Mouse (Mus musculus) CH12.LX (cell line): ENCODE results near the gene Krt10. TPM values are rescaled to one million over a fixed set of nuclear protein-coding genes. Genes with fewer than 3 reads are reported as not detected.

Experiments used
- DNase-seq: peaks from one replicate; pipeline ENCODE4 v3.0.0-alpha.2; 2013; ENCODE audit errors: extremely low read depth
- H3K27ac ChIP-seq: 2 replicates; pipeline ENCODE4 v1.5.1; 2012; ENCODE audit warnings: low read depth, mild to moderate bottlenecking, control low read depth, moderate library complexity; ENCODE audit not compliant: insufficient read depth
- H3K27me3 ChIP-seq: replicated peaks from 2 replicates; pipeline ENCODE3; 2012; ENCODE audit warnings: inconsistent platforms
- H3K36me3 ChIP-seq, 2 experiments: replicated peaks in 1 of 2; 2 replicates each; pipeline versions ENCODE3 to v1.6.1; 2012; ENCODE audit warnings: inconsistent platforms in 1 of 2, low read length in 1 of 2, mild to moderate bottlenecking in 1 of 2, mixed read lengths in 1 of 2, moderate library complexity in 1 of 2; ENCODE audit not compliant: control insufficient read depth in 1 of 2, insufficient read depth in 1 of 2
- H3K4me1 ChIP-seq, 2 experiments: 2 replicates each; pipeline ENCODE4 v1.6.1; 2012; ENCODE audit warnings: inconsistent platforms in 1 of 2, moderate library complexity in 1 of 2; ENCODE audit not compliant: insufficient read depth in 2 of 2, control insufficient read depth in 1 of 2
- H3K4me2 ChIP-seq: 2 replicates; pipeline ENCODE4 v1.6.1; 2012; ENCODE audit warnings: low read depth, mild to moderate bottlenecking, control low read depth; ENCODE audit not compliant: poor library complexity, insufficient read depth, severe bottlenecking
- H3K4me3 ChIP-seq, 3 experiments: fragments of 150-350 bp in 1 of 3; sonication (generic) in 1 of 3; replicated peaks in 1 of 3; 2 replicates each; pipeline versions ENCODE3 to v1.5.1; 2011 to 2012; ENCODE audit warnings: low read depth in 2 of 3, low read length in 2 of 3, mild to moderate bottlenecking in 2 of 3, moderate library complexity in 2 of 3, control low read depth in 1 of 3, improper control_type of control experiment in 1 of 3, inconsistent platforms in 1 of 3, mixed read lengths in 1 of 3; ENCODE audit not compliant: poor library complexity in 1 of 3
- H3K79me2 ChIP-seq: replicated peaks from 2 replicates; pipeline ENCODE4 v1.6.1; 2012; ENCODE audit warnings: mild to moderate bottlenecking, moderate library complexity; ENCODE audit not compliant: control insufficient read depth, poor library complexity, insufficient read depth, severe bottlenecking; ENCODE audit errors: extremely low read depth
- H3K9ac ChIP-seq: 2 replicates; pipeline ENCODE4 v1.6.1; 2012; ENCODE audit warnings: low read depth, mild to moderate bottlenecking, control low read depth, moderate library complexity; ENCODE audit not compliant: insufficient read depth
- H3K9me3 ChIP-seq: replicated peaks from 2 replicates; pipeline ENCODE3; 2012; ENCODE audit warnings: low read length, inconsistent platforms, mixed read lengths
- CHD1 ChIP-seq: IDR thresholded peaks from 2 replicates; pipeline ENCODE4 v1.6.1; 2012; ENCODE audit warnings: low read depth, low read length, improper control_type of control experiment, inconsistent platforms
- ELF1 ChIP-seq: IDR thresholded peaks from 2 replicates; pipeline ENCODE4 v1.6.1; 2014; ENCODE audit warnings: low read depth, mild to moderate bottlenecking, inconsistent platforms, low read length, improper control_type of control experiment
- HCFC1 ChIP-seq: IDR thresholded peaks from 2 replicates; pipeline ENCODE4 v1.6.1; 2012; ENCODE audit warnings: low read depth, mild to moderate bottlenecking, inconsistent platforms, low read length, improper control_type of control experiment
- JUND ChIP-seq: conservative IDR thresholded peaks from 2 replicates; pipeline ENCODE4 v1.6.1; 2011; ENCODE audit warnings: low read depth, low read length, improper control_type of control experiment
- KAT2A ChIP-seq: IDR thresholded peaks from 2 replicates; pipeline ENCODE4 v1.6.1; 2012; ENCODE audit warnings: low read length, improper control_type of control experiment, inconsistent platforms; ENCODE audit not compliant: insufficient replicate concordance
- MAFK ChIP-seq: IDR thresholded peaks from 2 replicates; pipeline ENCODE4 v1.6.1; 2011; ENCODE audit warnings: low read length, improper control_type of control experiment; ENCODE audit not compliant: insufficient replicate concordance
- MYC ChIP-seq: IDR thresholded peaks from 2 replicates; pipeline ENCODE4 v1.6.1; 2011; ENCODE audit warnings: low read depth, mild to moderate bottlenecking, improper control_type of control experiment, low read length
- NRF1 ChIP-seq: IDR thresholded peaks from 2 replicates; pipeline ENCODE4 v1.6.1; 2014; ENCODE audit warnings: low read depth, mild to moderate bottlenecking, inconsistent platforms, low read length, improper control_type of control experiment, moderate library complexity
- POLR2A ChIP-seq: IDR thresholded peaks from 2 replicates; pipeline ENCODE4 v1.6.1; 2011; ENCODE audit warnings: low read depth, mild to moderate bottlenecking, improper control_type of control experiment, low read length
- POLR2AphosphoS2 ChIP-seq: IDR thresholded peaks from 2 replicates; pipeline ENCODE4 v1.6.1; 2011; ENCODE audit warnings: low read depth, low read length, improper control_type of control experiment
- RAD21 ChIP-seq: IDR thresholded peaks from 2 replicates; pipeline ENCODE4 v1.6.1; 2011; ENCODE audit warnings: low read depth, mild to moderate bottlenecking, low read length, improper control_type of control experiment, moderate library complexity
- SMC3 ChIP-seq: IDR thresholded peaks from 2 replicates; pipeline ENCODE4 v1.6.1; 2011; ENCODE audit warnings: low read depth, low read length, improper control_type of control experiment
- TBP ChIP-seq: conservative IDR thresholded peaks from 2 replicates; pipeline ENCODE4 v1.6.1; 2011; ENCODE audit warnings: low read depth, low read length, improper control_type of control experiment
- TCF12 ChIP-seq: IDR thresholded peaks from 2 replicates; pipeline ENCODE4 v1.6.1; 2014; ENCODE audit warnings: low read depth, mild to moderate bottlenecking, inconsistent platforms, low read length, improper control_type of control experiment
- UBTF ChIP-seq: IDR thresholded peaks from 2 replicates; pipeline ENCODE4 v1.6.1; 2012; ENCODE audit warnings: low read depth, mild to moderate bottlenecking, inconsistent platforms, low read length, improper control_type of control experiment, moderate library complexity
- USF2 ChIP-seq: conservative IDR thresholded peaks from 2 replicates; pipeline ENCODE4 v1.6.1; 2011; ENCODE audit warnings: low read depth, low read length, improper control_type of control experiment
- ZNF384 ChIP-seq: IDR thresholded peaks from 2 replicates; pipeline ENCODE4 v1.6.1; 2012; ENCODE audit warnings: low read depth, low read length, improper control_type of control experiment, inconsistent platforms
- dilution Hi-C: fragments of 300-500 bp; cut with MboI; formaldehyde crosslinking; loops from 2 replicates; pipeline ENCODE4 v1.14.3; 2020; ENCODE audit warnings: low sequenced_read_pairs; ENCODE audit not compliant: extremely low pct_unique_long_range_greater_than_20kb, extremely low pct_ligation_motif_present
- in situ Hi-C: fragments of 300-500 bp; cut with MboI; formaldehyde crosslinking; loops from 3 replicates; pipeline ENCODE4 v1.14.3; 2019; ENCODE audit warnings: low sequenced_read_pairs, low pct_ligation_motif_present, low pct_unique_long_range_greater_than_20kb, mixed read lengths
- polyA plus RNA-seq: library from polyadenylated mRNA; unstranded; fragments of >175 nt; gene quantifications from 2 replicates; pipeline ENCODE4 v1.2.1, GENCODE M21; 2012; ENCODE audit warnings: low read depth; ENCODE audit not compliant: insufficient read length
- total RNA-seq, 2 experiments: library from RNA; depleted of rRNA; stranded (reverse); fragments of 300-350 nt in 1 of 2; fragments of >200 nt in 1 of 2; gene quantifications; 2 replicates each; pipeline ENCODE4 v1.2.3; 2012 to 2014

The Krt10 gene
- total and polyA plus RNA-seq, 3 experiments, result 3.0 to 12.2 (median 9.0) TPM

GRCm38 (mm10) chr11:99339299-99339847 is 49.8 kb downstream of the Krt10 start:
- dilution Hi-C loops (no loop called here), in situ Hi-C loops (no loop called here)
- no peaks in the 10 kb centered on the region for H3K36me3 ChIP-seq
- no peak overlapping the region for H3K27ac ChIP-seq
- H3K9ac ChIP-seq, result no peak overlapping the region
- no peaks in the 10 kb centered on the region for H3K4me1 ChIP-seq
- H3K27me3 ChIP-seq, result peaks cover 75% of the 10 kb centered on the region
- H3K9me3 ChIP-seq, result no peaks in the 10 kb centered on the region
- H3K79me2 ChIP-seq, result no peaks in the 10 kb centered on the region
- DNase-seq, result no peak
- no peak overlapping the region for H3K4me3 ChIP-seq
- no peak overlapping the region for H3K4me2 ChIP-seq
- no peak for TF ChIP-seq RAD21
- no peak for TF ChIP-seq UBTF
- TF ChIP-seq USF2, result no peak
- no peak for TF ChIP-seq POLR2AphosphoS2
- no peak for TF ChIP-seq NRF1
- TF ChIP-seq MYC, result no peak
- TF ChIP-seq ZNF384, result no peak
- TF ChIP-seq MAFK, result no peak
- TF ChIP-seq TCF12, result no peak
- TF ChIP-seq, all 38 proteins: peak for 0

DNA sequence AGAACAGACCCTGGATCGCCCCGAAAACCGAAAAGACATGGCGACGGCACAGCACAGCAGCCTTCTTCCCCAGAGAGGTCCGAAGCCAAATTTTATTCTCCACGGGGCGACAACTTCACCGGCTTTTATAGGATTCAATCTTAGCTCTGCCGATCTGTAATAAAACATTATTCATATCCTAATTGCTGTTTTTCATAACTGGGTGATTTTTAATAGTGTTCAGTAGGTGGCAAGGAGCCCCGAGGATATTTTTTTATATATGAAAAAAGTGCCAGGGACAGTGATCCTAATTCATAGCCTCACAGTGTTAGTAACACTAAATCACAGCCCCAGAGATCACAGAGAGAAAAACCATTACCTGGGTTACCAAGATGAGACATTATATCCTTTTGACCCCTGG is 51.3 kb downstream of the Krt10 start, which contains the start of gene Krt26:
Gene Krt26, minus strand, starts transcription at position 101 of the 400 bp plus-strand sequence.
- dilution Hi-C loops, result no loop called here

More for the DNA sequence above, 51.3 kb downstream of the Krt10 start, which contains the start of gene Krt26:
- Histone ChIP-seq H3K27ac (no peak within 1 kb of the TSS), H3K27me3 (peaks cover 70% of the 10 kb centered on the region), H3K9ac (no peak within 1 kb of the TSS), H3K4me2 (no peak within 1 kb of the TSS), H3K9me3 (no peaks in the 10 kb centered on the region), H3K4me3 (no peak within 1 kb of the TSS), H3K79me2 (no peaks in the 10 kb centered on the region), H3K4me1 (no peaks in the 10 kb centered on the region), H3K36me3 (no peaks in the 10 kb centered on the region)
- in situ Hi-C loops, result no loop called here
- TF ChIP-seq MYC (no peak), TBP (no peak), TCF12 (no peak), USF2 (no peak), POLR2A (no peak), HCFC1 (no peak), KAT2A (no peak), ELF1 (no peak), JUND (no peak), CHD1 (no peak), POLR2AphosphoS2 (no peak), SMC3 (no peak)
- DNase-seq, result no peak

Other genes starting within 250 kb of the Krt10 start
Only the 20 nearest of the 27 such genes appear.
- 246 and 257 TPM in 2 replicates for gene Smarce1, start 158.3 kb downstream of the Krt10 start, total RNA-seq (2012; rRNA removed)
- 149 and 184 TPM in 2 replicates for gene Smarce1, start 158.3 kb downstream of the Krt10 start, total RNA-seq (2014; rRNA removed)
- gene Smarce1, start 158.3 kb downstream of the Krt10 start, polyA plus RNA-seq, result 464 and 617 TPM in 2 replicates
- gene Krt222, start 145.3 kb downstream of the Krt10 start, total RNA-seq (2012; rRNA removed), result 15.4 and 22.0 TPM in 2 replicates
- gene Krt222, start 145.3 kb downstream of the Krt10 start, total RNA-seq (2014; rRNA removed), result 22.9 TPM in 2 replicates
- gene Krt222, start 145.3 kb downstream of the Krt10 start, polyA plus RNA-seq, result 24.4 and 29.3 TPM in 2 replicates
- not detected in 2 replicates for gene Krt24, start 104.1 kb downstream of the Krt10 start, total RNA-seq (2012; rRNA removed)
- not detected in 2 replicates for gene Krt24, start 104.1 kb downstream of the Krt10 start, total RNA-seq (2014; rRNA removed)
- gene Krt24, start 104.1 kb downstream of the Krt10 start, polyA plus RNA-seq, result not detected in 2 replicates
- gene Krt25, start 66.4 kb downstream of the Krt10 start, total RNA-seq (2012; rRNA removed), result 0.42 and 1.0 TPM in 2 replicates
- gene Krt25, start 66.4 kb downstream of the Krt10 start, total RNA-seq (2014; rRNA removed), result 0.17 and 0.36 TPM in 2 replicates
- gene Krt25, start 66.4 kb downstream of the Krt10 start, polyA plus RNA-seq, result 0.69 and 0.75 TPM in 2 replicates
- not detected in 2 replicates for gene Krt26, start 51.4 kb downstream of the Krt10 start, total RNA-seq (2012; rRNA removed)
- gene Krt26, start 51.4 kb downstream of the Krt10 start, total RNA-seq (2014; rRNA removed), result not detected in 2 replicates
- not detected in 2 replicates for gene Krt26, start 51.4 kb downstream of the Krt10 start, polyA plus RNA-seq
- gene Krt27, start 38.3 kb downstream of the Krt10 start, total RNA-seq (2012; rRNA removed), result not detected in 2 replicates
- not detected in 2 replicates for gene Krt27, start 38.3 kb downstream of the Krt10 start, total RNA-seq (2014; rRNA removed)
- not detected in 2 replicates for gene Krt27, start 38.3 kb downstream of the Krt10 start, polyA plus RNA-seq
- gene Krt28, start 14.5 kb downstream of the Krt10 start, total RNA-seq (2012; rRNA removed), result 0.13 TPM in 1 of 2 replicates, not detected in the other
- gene Krt28, start 14.5 kb downstream of the Krt10 start, total RNA-seq (2014; rRNA removed), result not detected in 2 replicates
- 0.14 and 0.27 TPM in 2 replicates for gene Krt28, start 14.5 kb downstream of the Krt10 start, polyA plus RNA-seq
- gene Krt12, start 32.9 kb upstream of the Krt10 start, total RNA-seq (2012; rRNA removed), result not detected in 2 replicates
- not detected in 2 replicates for gene Krt12, start 32.9 kb upstream of the Krt10 start, total RNA-seq (2014; rRNA removed)
- gene Krt12, start 32.9 kb upstream of the Krt10 start, polyA plus RNA-seq, result not detected in 2 replicates
- not detected in 2 replicates for gene Krt20, start 48.8 kb upstream of the Krt10 start, total RNA-seq (2012; rRNA removed)
- not detected in 2 replicates for gene Krt20, start 48.8 kb upstream of the Krt10 start, total RNA-seq (2014; rRNA removed)
- gene Krt20, start 48.8 kb upstream of the Krt10 start, polyA plus RNA-seq, result not detected in 2 replicates
- not detected in 2 replicates for gene Krt23, start 103.8 kb upstream of the Krt10 start, total RNA-seq (2012; rRNA removed)
- gene Krt23, start 103.8 kb upstream of the Krt10 start, total RNA-seq (2014; rRNA removed), result not detected in 2 replicates
- gene Krt23, start 103.8 kb upstream of the Krt10 start, polyA plus RNA-seq, result not detected in 2 replicates
- not detected in 2 replicates for gene Krt39, start 132.0 kb upstream of the Krt10 start, total RNA-seq (2012; rRNA removed)
- gene Krt39, start 132.0 kb upstream of the Krt10 start, total RNA-seq (2014; rRNA removed), result not detected in 2 replicates
- gene Krt39, start 132.0 kb upstream of the Krt10 start, polyA plus RNA-seq, result not detected in 2 replicates
- not detected in 2 replicates for gene Krt40, start 153.8 kb upstream of the Krt10 start, total RNA-seq (2012; rRNA removed)
- not detected in 2 replicates for gene Krt40, start 153.8 kb upstream of the Krt10 start, total RNA-seq (2014; rRNA removed)
- not detected in 2 replicates for gene Krt40, start 153.8 kb upstream of the Krt10 start, polyA plus RNA-seq
- gene Krtap3-3, start 161.5 kb upstream of the Krt10 start, total RNA-seq (2012; rRNA removed), result not detected in 2 replicates
- not detected in 2 replicates for gene Krtap3-3, start 161.5 kb upstream of the Krt10 start, total RNA-seq (2014; rRNA removed)
- not detected in 2 replicates for gene Krtap3-3, start 161.5 kb upstream of the Krt10 start, polyA plus RNA-seq
- not detected in 2 replicates for gene Krtap3-2, start 167.5 kb upstream of the Krt10 start, total RNA-seq (2012; rRNA removed)
- gene Krtap3-2, start 167.5 kb upstream of the Krt10 start, total RNA-seq (2014; rRNA removed), result not detected in 2 replicates
- gene Krtap3-2, start 167.5 kb upstream of the Krt10 start, polyA plus RNA-seq, result not detected in 2 replicates
- not detected in 2 replicates for gene Gm11939, start 170.1 kb upstream of the Krt10 start, total RNA-seq (2012; rRNA removed)
- not detected in 2 replicates for gene Gm11939, start 170.1 kb upstream of the Krt10 start, total RNA-seq (2014; rRNA removed)
- not detected in 2 replicates for gene Gm11939, start 170.1 kb upstream of the Krt10 start, polyA plus RNA-seq
- gene Krtap3-1, start 177.3 kb upstream of the Krt10 start, total RNA-seq (2012; rRNA removed), result not detected in 2 replicates
- not detected in 2 replicates for gene Krtap3-1, start 177.3 kb upstream of the Krt10 start, total RNA-seq (2014; rRNA removed)
- not detected in 2 replicates for gene Krtap3-1, start 177.3 kb upstream of the Krt10 start, polyA plus RNA-seq
- not detected in 2 replicates for gene Krtap1-5, start 191.7 kb upstream of the Krt10 start, total RNA-seq (2012; rRNA removed)
- not detected in 2 replicates for gene Krtap1-5, start 191.7 kb upstream of the Krt10 start, total RNA-seq (2014; rRNA removed)
- not detected in 2 replicates for gene Krtap1-5, start 191.7 kb upstream of the Krt10 start, polyA plus RNA-seq
- gene Krtap1-4, start 194.3 kb upstream of the Krt10 start, total RNA-seq (2012; rRNA removed), result not detected in 2 replicates
- gene Krtap1-4, start 194.3 kb upstream of the Krt10 start, total RNA-seq (2014; rRNA removed), result not detected in 2 replicates
- gene Krtap1-4, start 194.3 kb upstream of the Krt10 start, polyA plus RNA-seq, result not detected in 2 replicates
- not detected in 2 replicates for gene Krtap1-3, start 202.0 kb upstream of the Krt10 start, total RNA-seq (2012; rRNA removed)
- gene Krtap1-3, start 202.0 kb upstream of the Krt10 start, total RNA-seq (2014; rRNA removed), result not detected in 2 replicates
- gene Krtap1-3, start 202.0 kb upstream of the Krt10 start, polyA plus RNA-seq, result not detected in 2 replicates
- not detected in 2 replicates for gene Krtap9-3, start 208.7 kb upstream of the Krt10 start, total RNA-seq (2012; rRNA removed)
- gene Krtap9-3, start 208.7 kb upstream of the Krt10 start, total RNA-seq (2014; rRNA removed), result not detected in 2 replicates
- not detected in 2 replicates for gene Krtap9-3, start 208.7 kb upstream of the Krt10 start, polyA plus RNA-seq